Mouse (Mus musculus) E14TG2a.4 (cell line): ENCODE results near the gene Ndufa7.

ENCODE experiments used
- H3K27me3 ChIP-seq: 2 replicates; pipeline ENCODE4 v1.6.1; 2014; ENCODE audit warnings: low read length, control low read depth; ENCODE audit not compliant: insufficient read depth
- H3K36me3 ChIP-seq: 2 replicates; pipeline ENCODE4 v1.6.1; 2014; ENCODE audit warnings: low read length, control low read depth; ENCODE audit not compliant: insufficient read depth
- H3K4me1 ChIP-seq: replicated peaks from 2 replicates; pipeline ENCODE4 v1.6.1; 2014; ENCODE audit warnings: low read depth, low read length, control low read depth
- H3K4me3 ChIP-seq: replicated peaks from 2 replicates; pipeline ENCODE4 v1.5.1; 2014; ENCODE audit warnings: mild to moderate bottlenecking, low read length
- H3K9me3 ChIP-seq: 2 replicates; pipeline ENCODE4 v1.6.1; 2014; ENCODE audit warnings: low read length, control low read depth
- CTCF ChIP-seq: conservative IDR thresholded peaks from 2 replicates; pipeline ENCODE4 v1.5.1; 2014; ENCODE audit warnings: low read length
- NANOG ChIP-seq: IDR thresholded peaks from 2 replicates; pipeline ENCODE4 v1.6.1; 2014; ENCODE audit warnings: borderline replicate concordance, low read length, mixed read lengths
- POU5F1 ChIP-seq: IDR thresholded peaks from 2 replicates; pipeline ENCODE4 v1.6.1; 2014; ENCODE audit warnings: low read length, borderline replicate concordance

Gene Ndufa7

DNA sequence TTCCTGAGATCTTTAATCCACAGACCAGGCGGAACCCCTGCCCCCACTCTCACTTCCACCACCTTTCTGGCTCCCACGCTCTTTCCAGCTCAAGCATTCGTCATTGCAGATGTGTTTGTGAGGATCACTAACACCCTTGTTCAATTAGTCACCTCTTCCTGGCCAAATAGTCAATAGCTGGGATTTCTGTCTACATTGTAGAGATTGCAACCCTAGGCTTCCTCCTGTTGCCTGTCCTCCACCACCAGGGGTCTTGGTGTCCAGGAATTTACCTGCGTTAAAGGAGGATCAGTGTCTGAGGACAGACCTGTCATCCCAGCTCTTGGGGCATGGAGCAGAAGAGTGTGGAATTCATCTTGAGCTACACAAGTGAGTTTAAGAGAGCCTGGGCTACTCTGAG, 42.3 kb upstream of the Ndufa7 start:
- H3K9me3 ChIP-seq, result no peaks in the 10 kb centered on the region
- peaks cover 56% of the 10 kb centered on the region for H3K4me1 ChIP-seq
- TF ChIP-seq CTCF (0 out of 2 replicates have a peak, but pooled peaks have one; percentile 14), NANOG (no peak)
- peaks cover 9% of the 10 kb centered on the region for H3K27me3 ChIP-seq
- H3K4me3 ChIP-seq, result peak overlapping the region; percentile 86
- peaks cover 26% of the 10 kb centered on the region for H3K36me3 ChIP-seq

DNA sequence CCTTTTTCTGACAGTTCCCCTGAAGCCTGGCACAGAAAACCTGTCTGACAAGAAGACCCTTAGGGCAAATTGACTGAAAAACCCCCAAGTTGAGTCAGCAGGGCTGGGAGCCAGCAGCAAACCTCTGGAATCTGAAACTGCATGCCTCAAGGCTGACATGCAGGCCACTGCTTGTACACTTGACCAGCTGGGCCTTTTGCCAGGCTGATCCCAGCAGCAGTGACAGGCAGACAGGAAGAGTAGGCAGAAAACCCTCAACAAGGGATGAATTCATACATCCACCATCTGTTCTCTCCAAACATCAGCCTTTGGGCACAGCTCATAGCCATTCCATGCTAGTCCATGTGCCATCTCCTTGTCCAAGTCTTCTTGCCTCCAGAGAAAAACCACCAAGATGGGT, 41.0 kb upstream of the Ndufa7 start:
- peaks cover 12% of the 10 kb centered on the region for H3K36me3 ChIP-seq
- H3K4me1 ChIP-seq, result peaks cover 53% of the 10 kb centered on the region
- no peak for TF ChIP-seq POU5F1
- no peak for TF ChIP-seq NANOG
- TF ChIP-seq CTCF, result no peak
- no peaks in the 10 kb centered on the region for H3K9me3 ChIP-seq
- H3K27me3 ChIP-seq, result peaks cover 9% of the 10 kb centered on the region
- no peak overlapping the region for H3K4me3 ChIP-seq

DNA sequence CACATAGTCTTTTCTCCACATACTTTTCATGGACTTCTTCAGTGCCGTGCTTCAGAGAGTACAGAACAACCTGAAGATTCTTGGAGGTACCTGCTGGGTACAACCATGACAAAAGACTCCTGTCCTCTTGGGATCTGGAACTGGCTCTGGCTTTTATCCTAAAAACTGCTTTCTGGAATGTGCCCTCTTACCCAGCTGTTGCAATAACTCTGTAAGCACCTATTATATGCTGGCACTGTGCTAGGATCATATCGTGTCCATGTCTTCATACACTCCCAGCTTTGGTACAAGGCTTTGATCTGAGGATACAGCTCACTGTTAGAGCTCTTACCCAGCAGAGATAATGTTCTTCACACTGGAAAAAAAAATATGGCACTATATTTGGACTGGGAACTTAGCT, 39.4 kb upstream of the Ndufa7 start:
- no peaks in the 10 kb centered on the region for H3K36me3 ChIP-seq
- TF ChIP-seq POU5F1, result no peak
- TF ChIP-seq NANOG, result no peak
- TF ChIP-seq CTCF, result no peak
- no peaks in the 10 kb centered on the region for H3K9me3 ChIP-seq
- no peak overlapping the region for H3K4me3 ChIP-seq
- peaks cover 9% of the 10 kb centered on the region for H3K27me3 ChIP-seq
- H3K4me1 ChIP-seq, result peaks cover 38% of the 10 kb centered on the region

DNA sequence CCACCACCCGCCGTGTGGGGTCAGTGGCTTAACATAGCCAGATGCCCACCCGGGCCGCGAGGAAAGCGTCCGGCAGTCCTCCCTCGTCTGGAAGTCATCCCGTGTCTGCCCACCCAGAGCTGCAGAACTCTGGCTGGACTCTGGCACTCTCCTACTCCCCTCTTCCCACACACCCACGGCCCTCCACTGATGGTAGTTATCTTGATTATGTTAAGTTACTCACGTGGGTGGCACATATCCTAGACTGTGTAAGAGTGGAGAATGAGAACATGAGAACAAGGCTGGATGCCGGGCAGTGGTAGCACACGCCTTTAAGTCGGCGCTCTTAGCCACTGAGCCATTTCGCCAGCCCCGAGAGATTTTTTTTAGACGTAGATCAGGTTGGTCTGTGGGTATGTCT, 38.0 kb upstream of the Ndufa7 start:
- Histone ChIP-seq H3K4me3 (peak overlapping the region; percentile 62), H3K36me3 (no peaks in the 10 kb centered on the region), H3K27me3 (peaks cover 9% of the 10 kb centered on the region), H3K9me3 (no peaks in the 10 kb centered on the region), H3K4me1 (peaks cover 28% of the 10 kb centered on the region)
- TF ChIP-seq CTCF (no peak), POU5F1 (no peak), NANOG (no peak)

DNA sequence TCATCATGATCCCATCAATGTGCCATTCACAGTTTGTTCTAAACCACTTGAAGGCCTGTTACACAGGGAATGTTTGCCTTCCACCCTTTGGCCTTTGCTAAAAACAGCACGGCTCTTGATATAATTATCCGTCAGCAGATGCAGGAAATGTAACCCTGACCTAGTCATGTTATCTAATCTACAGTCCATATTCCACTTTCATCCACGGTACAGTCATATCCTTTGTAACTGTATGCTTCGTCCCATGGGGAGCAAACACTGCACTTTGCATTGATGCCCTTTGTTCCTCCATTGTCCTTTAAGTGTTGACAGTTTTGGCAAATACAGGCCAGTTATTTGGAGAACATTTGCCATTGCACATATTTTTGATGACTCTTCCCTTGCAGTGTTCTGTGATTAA, 35.6 kb upstream of the Ndufa7 start:
- TF ChIP-seq NANOG (no peak), POU5F1 (no peak), CTCF (no peak)
- H3K4me1 ChIP-seq, result peaks cover 10% of the 10 kb centered on the region
- peaks cover 6% of the 10 kb centered on the region for H3K27me3 ChIP-seq
- H3K4me3 ChIP-seq, result no peak overlapping the region
- H3K36me3 ChIP-seq, result no peaks in the 10 kb centered on the region
- H3K9me3 ChIP-seq, result no peaks in the 10 kb centered on the region

DNA sequence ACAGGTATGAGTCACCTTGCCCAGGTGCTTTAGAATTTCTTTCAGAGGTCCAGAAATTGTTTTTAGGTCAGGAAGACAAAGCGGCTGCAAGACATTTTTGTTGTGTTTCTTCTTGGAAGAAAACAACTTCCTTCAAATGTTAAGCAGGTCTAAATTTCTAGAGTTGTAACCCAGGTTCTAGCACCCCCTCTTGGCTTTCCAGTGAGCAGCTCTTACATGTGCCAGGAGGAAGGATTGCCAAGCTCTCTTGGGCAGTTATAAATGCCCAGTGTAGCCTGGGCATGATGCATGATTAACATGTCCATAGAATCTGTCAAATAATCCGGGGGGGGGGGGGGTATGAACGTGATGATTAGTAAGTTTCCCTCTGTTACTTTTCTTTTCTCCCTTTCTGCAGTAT, 26.1 kb upstream of the Ndufa7 start:
- no peak overlapping the region for H3K4me3 ChIP-seq
- H3K36me3 ChIP-seq, result no peaks in the 10 kb centered on the region
- H3K4me1 ChIP-seq, result peaks cover 11% of the 10 kb centered on the region
- H3K9me3 ChIP-seq, result no peaks in the 10 kb centered on the region
- no peaks in the 10 kb centered on the region for H3K27me3 ChIP-seq
- no peak for TF ChIP-seq CTCF
- no peak for TF ChIP-seq POU5F1
- no peak for TF ChIP-seq NANOG

DNA sequence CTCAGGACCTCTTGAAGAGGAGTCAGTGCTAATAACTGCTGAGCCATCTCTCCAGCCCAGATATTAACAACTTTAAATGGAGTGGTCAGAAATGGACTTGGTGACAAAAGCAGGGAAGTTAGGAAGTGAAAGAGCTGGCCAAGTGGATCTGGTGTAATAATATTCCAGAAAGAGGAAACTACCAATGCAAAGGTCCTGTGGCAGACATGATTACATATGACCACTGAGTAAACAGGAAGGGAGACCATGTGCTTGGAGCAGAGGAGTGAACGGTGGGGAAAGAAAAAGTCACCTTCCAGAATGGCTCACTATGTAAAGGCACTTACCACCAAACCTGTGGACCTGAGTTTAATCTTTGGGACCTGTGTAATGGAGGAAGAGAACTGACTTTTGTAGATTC, 25.1 kb upstream of the Ndufa7 start:
- no peak for TF ChIP-seq NANOG
- no peak for TF ChIP-seq POU5F1
- no peak for TF ChIP-seq CTCF
- no peaks in the 10 kb centered on the region for H3K27me3 ChIP-seq
- H3K9me3 ChIP-seq, result no peaks in the 10 kb centered on the region
- no peak overlapping the region for H3K4me3 ChIP-seq
- H3K4me1 ChIP-seq, result peaks cover 19% of the 10 kb centered on the region
- no peaks in the 10 kb centered on the region for H3K36me3 ChIP-seq

DNA sequence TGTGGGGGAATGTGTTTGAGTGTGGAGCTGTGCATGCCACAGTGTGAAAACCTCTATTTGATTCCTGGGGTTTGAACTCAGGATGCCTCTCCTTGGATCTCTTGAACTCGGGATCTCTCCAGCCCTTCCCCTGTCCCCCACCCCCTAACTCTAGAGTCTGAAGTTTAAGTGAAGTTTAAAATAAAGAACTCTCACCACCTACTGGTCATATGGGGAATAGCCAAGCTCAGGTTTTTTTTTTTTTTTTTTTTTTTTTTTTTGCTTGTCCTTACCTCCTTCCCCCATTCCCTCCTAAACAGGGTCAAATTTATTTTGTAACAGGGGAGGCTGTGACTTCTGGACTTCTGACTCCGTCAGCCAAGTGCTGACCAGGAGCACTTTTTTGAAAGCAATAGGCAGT, 22.2 kb upstream of the Ndufa7 start:
- Histone ChIP-seq H3K9me3 (no peaks in the 10 kb centered on the region), H3K4me3 (no peak overlapping the region), H3K36me3 (no peaks in the 10 kb centered on the region), H3K4me1 (peaks cover 46% of the 10 kb centered on the region), H3K27me3 (no peaks in the 10 kb centered on the region)
- TF ChIP-seq NANOG, result no peak
- TF ChIP-seq POU5F1, result no peak
- peak; percentile 82 for TF ChIP-seq CTCF

DNA sequence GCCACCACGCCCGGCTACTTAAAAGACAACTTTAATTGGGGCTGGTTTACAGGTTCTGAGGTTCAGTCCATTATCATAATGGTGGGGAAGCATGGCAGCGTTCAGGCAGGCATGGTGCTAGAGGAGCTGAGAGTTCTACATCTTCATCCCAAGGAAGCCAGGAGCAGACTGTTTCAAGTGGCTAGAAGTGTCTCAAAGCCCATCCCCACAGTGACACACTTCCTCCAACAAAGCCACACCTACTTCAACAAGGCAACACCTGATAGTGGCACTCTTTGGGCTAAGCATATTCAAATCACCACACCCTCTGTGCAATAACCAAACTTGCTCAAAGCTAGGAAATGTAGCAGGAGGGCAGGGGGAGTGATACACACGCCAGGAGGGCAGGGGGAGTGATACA, 20.2 kb upstream of the Ndufa7 start:
- Histone ChIP-seq H3K27me3 (no peaks in the 10 kb centered on the region), H3K36me3 (no peaks in the 10 kb centered on the region), H3K4me1 (peaks cover 60% of the 10 kb centered on the region), H3K9me3 (no peaks in the 10 kb centered on the region), H3K4me3 (peak overlapping the region; percentile 53)
- no peak for TF ChIP-seq POU5F1
- TF ChIP-seq CTCF, result no peak
- no peak for TF ChIP-seq NANOG
